Mouse (Mus musculus): ENCODE data around the gene Il16.
A peak's percentile ranks its signal among the peaks of the same experiment; 100 is the strongest.

The Il16 gene

GRCm38 (mm10) chr7:83745413-83746106 lies at the start of gene Il16:
TSS of gene Il16 (minus strand) at chr7:83745726.
- no peak for DNase-seq (ENCODE audit: low read depth)

GRCm38 (mm10) chr7:83794705-83795104 lies 49.2 kb upstream of the Il16 start, which contains the start of gene Cfap161:
TSS of gene Cfap161 (minus strand) at chr7:83794880.
- DNase-seq (ENCODE audit: low read depth), result peak; percentile 3

DNA sequence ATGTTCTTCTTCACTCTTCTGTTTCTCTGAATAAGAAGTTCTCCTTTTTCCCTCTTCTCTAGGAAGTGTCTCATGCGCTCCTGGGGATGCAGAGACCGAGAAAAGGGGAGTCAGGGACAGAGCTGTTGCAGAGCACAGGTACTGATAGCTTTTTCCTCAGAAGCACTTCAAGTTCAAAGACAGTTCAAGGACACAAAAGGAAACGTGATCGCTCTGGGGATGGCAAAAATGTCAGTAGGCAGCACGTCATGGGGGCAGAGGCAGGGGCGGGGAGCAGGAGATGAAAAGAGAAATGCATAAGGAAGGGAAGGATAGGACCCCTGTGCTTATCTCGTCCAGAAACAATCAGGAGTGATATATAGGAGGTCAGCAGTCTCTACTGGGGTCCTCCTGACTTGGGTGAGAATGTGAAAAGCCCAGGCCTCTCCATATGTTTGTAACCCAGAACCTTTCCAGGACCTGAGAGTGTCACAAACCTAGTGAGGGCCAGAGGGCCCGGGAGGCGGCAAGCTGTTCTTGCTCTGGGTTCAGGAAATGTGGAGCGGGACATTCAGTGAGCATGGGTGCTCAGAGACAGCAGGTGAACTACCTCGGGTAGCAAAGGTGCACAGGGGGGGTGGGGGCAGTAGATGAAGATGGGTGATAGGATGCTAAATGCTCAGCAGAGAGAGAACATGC lies 48.6 kb upstream of the Il16 start:
- DNase-seq (ENCODE audit: low read depth), result no peak

DNA sequence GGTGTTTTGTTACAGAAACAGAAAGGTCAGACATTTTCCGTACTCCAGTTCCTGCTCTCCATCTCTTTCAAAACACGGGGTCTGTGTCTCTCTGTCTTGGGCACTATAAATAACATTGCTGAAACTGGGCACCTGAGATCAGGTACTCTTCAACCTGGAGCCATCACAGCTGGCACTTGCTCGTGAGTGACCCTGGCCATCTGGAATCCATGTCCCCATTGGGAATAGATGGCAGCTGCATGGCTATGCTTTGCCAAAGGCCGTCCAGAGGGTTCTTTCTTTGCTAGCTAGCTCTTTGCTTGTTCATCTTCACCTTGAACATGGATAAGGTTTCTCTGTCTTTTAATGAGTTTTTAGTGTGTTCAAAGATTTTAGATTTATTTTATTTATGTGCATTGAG lies 35.4 kb upstream of the Il16 start:
- no peak for DNase-seq (ENCODE audit: low read depth)

DNA sequence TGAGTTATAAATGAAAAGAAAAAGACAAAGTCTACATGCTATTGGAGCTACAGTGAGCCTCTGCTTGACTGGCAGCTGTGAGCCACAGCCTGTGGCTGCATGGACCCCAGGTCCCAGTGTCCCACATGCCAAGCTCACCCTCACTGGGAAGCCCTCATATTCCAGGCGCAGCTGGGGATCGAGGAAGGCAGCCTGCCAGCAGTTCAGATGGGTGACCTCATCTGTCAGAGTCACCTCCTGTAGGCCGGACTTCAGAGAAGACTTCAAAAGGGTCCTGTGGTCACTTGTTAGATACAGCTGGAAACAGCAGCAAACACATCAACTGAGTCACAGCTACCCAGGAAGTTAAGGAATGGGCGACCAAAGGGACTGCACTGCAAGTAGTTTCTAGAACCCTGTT lies 34.5 kb upstream of the Il16 start:
- DNase-seq (ENCODE audit: low read depth), result no peak

DNA sequence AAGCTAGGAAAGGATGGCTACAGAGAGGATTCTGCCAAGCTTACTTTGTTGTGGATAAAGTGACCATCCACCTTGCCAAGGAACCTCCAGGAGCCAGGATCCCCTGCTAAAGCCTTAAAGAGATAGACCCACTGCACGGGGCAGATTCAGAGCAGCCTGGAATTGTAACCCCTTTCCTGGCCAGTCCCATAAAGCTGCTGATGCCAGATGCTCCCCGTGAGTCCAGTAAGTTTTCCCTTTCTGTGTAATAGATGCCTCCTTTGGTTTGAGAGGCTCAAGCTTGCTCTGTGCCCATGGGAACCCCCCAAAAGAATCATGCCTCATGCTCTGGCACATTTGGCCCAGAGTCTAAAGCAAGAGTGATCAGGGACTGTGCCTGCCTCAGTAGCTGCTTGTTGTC lies 33.5 kb upstream of the Il16 start:
- DNase-seq (ENCODE audit: low read depth), result no peak

- DNase-seq (ENCODE audit: low read depth), result no peak
Observed at GRCm38 (mm10) chr7:83778516-83778915, 33.0 kb upstream of the Il16 start.

GRCm38 (mm10) chr7:83774721-83775120 lies 29.2 kb upstream of the Il16 start:
- DNase-seq (ENCODE audit: low read depth), result no peak

DNA sequence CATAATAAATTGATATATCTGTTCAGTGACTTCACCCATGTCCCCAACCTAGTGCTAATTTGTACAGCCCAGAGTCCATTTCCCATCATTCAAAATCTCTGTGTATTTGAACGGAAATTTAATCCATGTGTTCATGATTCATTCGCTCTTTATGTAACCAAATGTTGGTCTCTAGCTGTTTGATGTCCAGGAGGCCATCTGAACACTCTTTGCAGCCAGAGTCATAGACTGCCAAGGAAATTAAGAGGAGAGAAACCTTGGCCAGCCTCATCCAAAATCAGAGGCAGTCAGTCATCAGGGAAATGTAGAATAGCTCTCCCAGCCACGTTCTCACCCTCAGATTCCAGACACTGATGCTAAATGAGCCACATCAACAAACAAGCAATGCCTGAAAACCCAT lies 18.1 kb upstream of the Il16 start:
- no peak for DNase-seq (ENCODE audit: low read depth)

DNA sequence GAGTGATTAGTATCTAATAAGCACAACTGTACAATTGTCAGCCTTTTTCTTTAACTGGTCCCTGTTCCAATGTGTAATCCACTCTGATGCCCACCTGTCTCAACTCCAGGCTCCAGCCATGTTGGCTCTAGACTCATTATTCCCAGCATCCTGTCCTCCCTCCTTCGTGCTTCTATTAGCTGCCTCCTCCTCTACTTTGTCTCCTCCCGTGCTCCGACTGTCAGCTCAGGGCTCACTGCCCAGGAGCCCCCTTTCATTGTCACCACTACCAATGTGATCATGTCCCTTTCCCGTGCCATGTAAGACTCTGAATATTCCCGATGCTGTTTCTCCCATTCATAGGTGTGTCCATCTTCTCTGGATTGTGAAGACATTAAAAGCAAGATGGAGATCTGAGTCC lies 16.8 kb upstream of the Il16 start:
- no peak for DNase-seq (ENCODE audit: low read depth)

GRCm38 (mm10) chr7:83751055-83751454 lies 5.5 kb upstream of the Il16 start:
- no peak for DNase-seq (ENCODE audit: low read depth)

DNA sequence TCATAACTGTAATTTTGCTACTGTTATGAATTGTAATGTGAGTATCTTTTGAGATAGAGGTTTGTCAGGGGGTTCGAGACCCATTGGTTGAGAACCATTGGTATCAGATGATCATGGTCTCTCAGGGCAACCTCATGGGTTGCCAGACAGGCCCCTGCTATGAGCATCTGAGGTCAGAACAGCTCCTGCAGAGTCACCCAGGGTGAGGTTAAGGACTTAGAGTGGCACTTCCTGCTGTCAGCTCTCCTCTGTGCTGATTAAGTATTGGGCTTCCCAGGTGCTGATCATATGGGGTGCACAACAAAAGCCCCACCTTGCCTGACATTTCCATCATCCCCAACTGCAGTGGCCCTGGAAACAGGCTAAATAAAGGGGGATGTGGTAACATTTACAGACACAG lies 2.9 kb upstream of the Il16 start:
- no peak for DNase-seq (ENCODE audit: low read depth)

DNA sequence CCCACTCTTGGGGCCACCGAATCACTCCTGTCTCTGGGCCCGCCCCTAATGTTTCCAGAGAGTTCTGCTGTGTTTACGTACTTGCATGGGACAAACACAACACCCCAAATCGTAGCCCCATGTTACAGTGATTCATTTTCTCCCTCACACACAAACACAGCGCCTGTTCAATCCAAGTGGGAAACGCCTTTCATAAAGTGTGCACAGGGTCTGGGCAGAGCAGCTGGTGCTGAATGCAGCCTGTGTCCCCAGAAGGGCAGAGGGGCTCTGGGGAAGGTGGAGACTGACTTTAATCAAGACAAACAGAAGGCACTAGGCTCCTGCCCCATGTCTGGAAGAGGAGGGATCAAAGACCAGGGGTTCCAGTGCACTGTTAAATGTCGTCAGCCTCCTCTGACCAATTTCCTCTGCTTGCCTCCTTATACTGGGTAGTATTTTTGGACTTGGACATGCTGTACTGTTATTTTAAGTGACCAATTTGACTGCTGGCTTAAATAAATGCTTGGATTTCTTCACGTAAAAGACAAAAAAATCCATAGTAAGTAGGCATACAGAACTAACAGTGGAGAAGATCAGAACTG lies 671 bp upstream of the Il16 start:
- no peak for DNase-seq (ENCODE audit: low read depth)

DNA sequence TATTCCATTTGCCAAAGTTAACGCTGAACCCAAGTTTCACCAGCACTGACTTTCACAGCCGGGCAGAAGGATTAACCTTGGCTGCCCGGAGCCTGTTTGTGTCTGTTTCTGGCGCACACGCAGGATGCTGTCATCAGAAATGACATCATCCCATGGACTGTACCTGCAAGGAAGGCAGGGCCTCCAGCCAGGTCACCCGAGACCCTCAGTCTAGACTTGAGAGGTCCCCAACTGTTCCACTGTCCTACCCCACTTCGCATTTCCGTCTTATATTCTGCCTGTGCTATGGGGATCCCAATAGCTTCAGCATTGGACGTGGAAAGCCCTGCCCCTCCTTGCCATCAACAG lies 487 bp downstream of the Il16 start:
- DNase-seq (ENCODE audit: low read depth), result no peak

DNA sequence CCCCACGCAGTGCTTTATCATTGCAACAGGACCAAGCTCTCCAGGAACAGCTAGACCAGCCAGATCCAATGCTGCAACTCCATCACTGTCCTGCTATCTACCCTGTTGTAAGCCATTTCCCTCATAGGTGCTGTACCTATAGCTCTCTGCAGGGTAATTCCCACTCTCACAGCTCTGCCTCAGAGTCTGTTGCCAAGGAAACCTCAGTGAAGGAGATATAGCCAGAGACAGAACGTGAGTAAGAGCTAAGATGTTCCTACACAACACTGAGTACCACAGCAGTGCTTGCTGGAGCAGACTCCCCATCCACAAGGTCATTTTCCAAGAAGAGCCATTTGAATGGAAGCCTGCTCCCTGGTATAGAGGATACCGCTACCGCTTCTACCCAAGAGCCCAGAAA lies 1.3 kb downstream of the Il16 start:
- DNase-seq (ENCODE audit: low read depth), result no peak

DNA sequence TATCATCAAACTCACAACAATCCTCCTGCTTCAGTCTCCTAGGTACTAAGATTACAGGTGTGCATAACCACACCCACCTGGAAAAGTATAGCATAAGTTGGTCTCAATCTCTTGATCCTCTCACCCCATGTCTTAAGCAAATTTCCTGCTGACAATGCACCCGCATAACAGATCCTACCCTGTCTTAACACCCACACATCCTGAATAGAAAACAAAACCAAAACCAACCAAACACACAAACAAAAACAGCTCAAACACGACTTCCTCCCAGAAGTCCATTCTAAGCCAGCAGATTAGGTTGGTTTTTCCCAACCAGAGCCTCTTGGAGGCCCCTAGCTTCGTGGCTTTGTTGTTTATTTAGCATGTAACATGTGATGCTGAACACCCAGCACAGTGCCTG lies 2.8 kb downstream of the Il16 start:
- DNase-seq (ENCODE audit: low read depth), result no peak

DNA sequence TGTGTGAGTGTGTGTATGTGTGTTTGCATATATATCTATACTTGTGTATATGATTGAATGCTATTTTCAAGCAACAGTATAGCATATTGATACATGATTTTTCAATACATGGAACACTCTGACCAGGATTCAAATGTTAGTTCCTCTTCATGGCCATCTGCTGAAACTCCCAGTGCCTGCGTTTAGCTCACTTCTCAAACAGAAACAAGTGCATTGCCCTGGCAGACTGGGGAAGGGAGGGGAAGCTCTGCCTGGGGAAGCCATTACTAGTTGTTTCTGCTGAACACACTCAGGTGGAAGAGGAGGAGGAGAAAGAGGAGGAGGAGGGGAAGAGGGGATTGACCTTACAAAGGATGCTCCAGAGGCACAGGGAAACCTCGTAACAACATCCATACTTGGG lies 3.5 kb downstream of the Il16 start:
- DNase-seq (ENCODE audit: low read depth), result no peak

DNA sequence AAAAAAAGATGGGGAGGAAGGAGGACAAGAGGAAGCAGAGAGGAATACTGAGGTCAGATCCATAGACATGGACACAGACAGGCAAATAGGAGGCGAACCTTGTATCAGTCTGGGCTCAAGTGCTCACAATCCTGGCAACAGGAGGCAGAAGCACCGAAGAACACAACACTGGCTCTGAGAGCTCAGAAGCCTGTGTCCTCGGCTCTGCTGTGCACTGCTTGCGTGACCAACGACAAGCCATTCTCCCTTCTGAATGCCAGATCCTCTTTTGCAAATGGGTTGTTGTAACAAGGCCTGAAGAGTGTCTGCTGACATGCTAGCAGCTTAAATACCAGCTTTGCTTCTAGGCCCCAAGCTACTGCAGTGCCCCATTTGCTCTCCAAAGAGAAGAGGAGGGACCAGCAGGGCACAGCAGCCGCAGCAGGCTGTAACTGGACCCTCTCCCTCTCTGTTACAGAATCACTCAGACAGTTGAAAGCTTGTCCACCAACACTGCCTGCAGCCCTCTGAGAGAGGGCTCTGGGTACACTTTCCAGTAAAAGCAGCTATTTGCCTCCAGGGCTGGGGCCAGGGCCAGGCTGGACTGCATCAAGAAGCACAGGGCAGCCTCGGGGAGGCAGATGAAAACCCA lies 5.7 kb downstream of the Il16 start:
- no peak for DNase-seq (ENCODE audit: low read depth)

- DNase-seq (ENCODE audit: low read depth), result no peak
Observed at GRCm38 (mm10) chr7:83738623-83739462, 6.7 kb downstream of the Il16 start.

DNA sequence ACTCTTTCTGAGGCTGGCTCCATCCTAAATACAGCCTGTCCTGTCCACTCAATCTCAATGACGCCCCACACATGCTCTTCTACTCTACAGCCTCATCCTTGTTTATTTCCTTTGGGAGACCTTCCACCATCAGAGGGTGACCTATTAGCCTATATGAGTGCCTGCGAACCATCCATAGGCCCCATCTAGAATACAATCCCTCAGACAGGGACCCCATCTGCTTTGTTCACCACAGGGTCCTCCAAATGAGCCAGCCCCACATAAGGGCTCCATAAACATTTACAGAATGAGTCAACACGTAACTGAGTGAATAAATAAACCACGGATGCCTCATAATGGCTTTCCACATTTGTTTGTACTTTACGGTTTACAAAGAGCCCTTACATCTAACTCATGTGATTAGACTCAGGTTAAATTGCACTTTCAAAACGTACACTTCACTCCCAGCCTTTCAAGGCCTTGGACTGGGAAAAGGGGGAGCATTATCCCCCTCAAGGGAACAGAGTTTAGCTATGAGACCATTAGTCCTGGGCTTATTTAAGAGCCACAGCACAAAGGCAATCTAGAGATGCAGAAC lies 7.5 kb downstream of the Il16 start:
- DNase-seq (ENCODE audit: low read depth), result no peak

DNA sequence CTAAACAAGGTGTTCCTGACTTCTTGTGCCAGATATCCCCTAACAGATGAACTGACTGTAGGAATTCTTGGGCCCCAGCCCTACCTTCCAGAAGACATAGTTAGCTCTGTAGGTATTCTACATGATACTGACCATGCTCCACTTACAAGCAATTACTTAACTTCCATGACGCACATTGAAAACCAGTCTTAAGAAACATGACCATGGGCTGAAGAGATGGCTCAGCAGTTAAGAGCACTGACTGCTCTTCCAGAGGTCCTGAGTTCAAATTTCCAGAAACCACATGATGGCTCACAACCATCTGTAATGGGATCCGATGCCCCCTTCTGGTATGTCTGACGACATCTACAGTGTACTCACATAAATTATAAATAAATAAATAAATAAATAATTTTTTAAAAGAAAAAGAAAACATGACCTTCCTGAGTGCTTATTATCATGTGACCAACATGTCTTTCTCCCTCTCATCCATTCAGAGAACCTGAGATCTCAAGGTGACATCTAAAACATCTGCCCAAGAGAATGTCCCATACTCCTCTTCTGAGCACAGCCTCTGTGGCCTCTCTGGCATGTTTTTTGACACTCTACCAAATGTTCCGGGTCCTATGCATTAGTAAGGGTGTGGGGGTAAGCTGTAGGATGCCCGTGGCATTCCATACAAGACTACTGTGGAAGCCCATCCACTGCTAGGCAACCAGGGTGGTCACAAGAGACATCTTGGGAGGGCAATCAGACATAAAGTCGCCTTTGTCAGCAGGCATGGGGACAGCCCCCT lies 9.0 kb downstream of the Il16 start:
- DNase-seq (ENCODE audit: low read depth), result no peak

Data from c-Kit-positive CD71-positive TER-119-negative erythroid progenitor cells, embryonic 14.5 days (primary cell).